Mouse (Mus musculus) C2C12 (cell line): ENCODE measurements at regions not wholly inside any gene's neighbourhood (a gene's known extent, or its start where the extent isn't known, plus 50 kb on each side); places are given as distances from the start of the nearest gene placed in this dataset.

Source experiments
- CEBPB ChIP-seq: IDR thresholded peaks from one replicate; pipeline ENCODE4 v1.6.1; 2011; ENCODE audit warnings: low read depth, mild to moderate bottlenecking, control low read depth, moderate library complexity
- CTCF ChIP-seq: IDR thresholded peaks from one replicate; pipeline ENCODE4 v1.5.1; 2011; ENCODE audit not compliant: control insufficient read depth, insufficient read depth, insufficient read length
- MAX ChIP-seq: IDR thresholded peaks from one replicate; pipeline ENCODE4 v1.6.1; 2011; ENCODE audit warnings: mild to moderate bottlenecking, control low read depth
- MYOG ChIP-seq: IDR thresholded peaks from one replicate; pipeline ENCODE4 v1.6.1; 2011; ENCODE audit not compliant: control insufficient read depth, insufficient read length; ENCODE audit errors: extremely low read depth
- USF1 ChIP-seq: IDR thresholded peaks from one replicate; pipeline ENCODE4 v1.6.1; 2011; ENCODE audit warnings: low read depth, mild to moderate bottlenecking, control low read depth, moderate library complexity

- TF ChIP-seq CTCF (no peak), USF1 (no peak), CEBPB (no peak), MAX (no peak), MYOG (no peak)
Observed at GRCm38 (mm10) chr1:133491857-133492290, 67.7 kb upstream of the Sox13 start.
